Mouse (Mus musculus) liver, embryonic 11.5 days (tissue): ENCODE results near the gene Rag2. TPM values are rescaled to one million over a fixed set of nuclear protein-coding genes. Genes with fewer than 3 reads are reported as not detected.
A peak's percentile ranks its signal among the peaks of the same experiment; 100 is the strongest.

ENCODE experiments used
- ATAC-seq: fragments of 200-750 bp; cut with Nextera tagmentation; replicated peaks from 2 replicates; pipeline ENCODE4 v1.8.0; 2017; ENCODE audit warnings: moderate number of reproducible peaks, mild to moderate bottlenecking, moderate TSS enrichment, moderate library complexity; ENCODE audit not compliant: low FRiP score
- DNase-seq: peaks from one replicate; pipeline ENCODE4 v3.0.0-alpha.2; 2017; ENCODE audit warnings: low spot score
- H3K27ac ChIP-seq: fragments of 300-500 bp; sonication (generic); 2 replicates; pipeline ENCODE4 v1.5.1; 2014; ENCODE audit warnings: mild to moderate bottlenecking, low read depth, low read length, control low read depth
- H3K27me3 ChIP-seq: fragments of 300-500 bp; sonication (generic); replicated peaks from 2 replicates; pipeline ENCODE4 v1.6.1; 2014; ENCODE audit warnings: low read length, mixed read lengths; ENCODE audit not compliant: control insufficient read depth, insufficient read depth
- H3K36me3 ChIP-seq: fragments of 300-500 bp; sonication (generic); 2 replicates; pipeline ENCODE4 v1.6.1; 2014; ENCODE audit warnings: mild to moderate bottlenecking, low read length, moderate library complexity, mixed read lengths; ENCODE audit not compliant: control insufficient read depth, insufficient read depth
- H3K4me1 ChIP-seq: fragments of 300-500 bp; sonication (generic); replicated peaks from 2 replicates; pipeline ENCODE4 v1.6.1; 2014; ENCODE audit warnings: low read length, mixed read lengths; ENCODE audit not compliant: control insufficient read depth, insufficient read depth
- H3K4me2 ChIP-seq: fragments of 300-500 bp; sonication (generic); 2 replicates; pipeline ENCODE4 v1.6.1; 2014; ENCODE audit warnings: mild to moderate bottlenecking, control low read depth, moderate library complexity
- H3K4me3 ChIP-seq: fragments of 300-500 bp; sonication (generic); 2 replicates; pipeline ENCODE4 v1.5.1; 2014; ENCODE audit warnings: low read depth, low read length, control low read depth
- H3K9ac ChIP-seq: fragments of 300-500 bp; sonication (generic); 2 replicates; pipeline ENCODE4 v1.6.1; 2014; ENCODE audit warnings: low read depth, low read length, control low read depth
- H3K9me3 ChIP-seq: fragments of 300-500 bp; sonication (generic); 2 replicates; pipeline ENCODE4 v1.6.1; 2016; ENCODE audit warnings: low read length, inconsistent platforms, mixed read lengths; ENCODE audit not compliant: control insufficient read depth
- WGBS: fragments of 180-500 bp; shearing (Covaris S2); extraction: QIAGEN DNeasy Blood & Tissue Kit; methylation state at CpG from one replicate; pipeline ENCODE4 v1.1.7; 2014; 5-methylcytosine and 5-hydroxymethylcytosine counted together
- polyA plus RNA-seq: library from polyadenylated mRNA; unstranded; fragments of >200 nt; fragmentation: Nextera tagmentation; extraction: Ambion mirVana; gene quantifications from 2 replicates; pipeline ENCODE4 v1.2.1, GENCODE M21; 2014

Gene Rag2
- polyA plus RNA-seq, result 0.10 and 0.17 TPM in 2 replicates

DNA sequence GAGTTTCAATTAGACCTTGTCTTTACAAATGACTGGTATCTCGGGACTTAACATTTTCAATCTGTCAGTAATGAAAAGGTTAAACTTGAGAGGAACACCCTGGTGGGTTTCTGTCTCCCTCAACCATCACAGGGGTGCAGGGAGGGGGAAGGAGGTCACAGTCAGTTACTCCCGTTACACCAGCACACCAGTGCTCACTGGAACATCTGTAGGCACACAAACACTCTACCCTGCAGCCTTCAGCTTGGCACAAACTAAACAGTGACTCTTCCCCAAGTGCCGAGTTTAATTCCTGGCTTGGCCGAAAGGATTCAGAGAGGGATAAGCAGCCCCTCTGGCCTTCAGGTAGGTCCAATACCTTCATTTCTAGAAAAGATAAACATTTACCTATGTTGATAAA lies at the start of gene Rag2:
Gene Rag2, plus strand, starts transcription at position 193 of the 400 bp plus-strand sequence.
- Histone ChIP-seq H3K4me3 (no peak within 1 kb of the TSS), H3K27ac (no peak within 1 kb of the TSS), H3K36me3 (no peaks in the 10 kb centered on the region), H3K9me3 (no peaks in the 10 kb centered on the region), H3K4me1 (no peaks in the 10 kb centered on the region), H3K9ac (no peak within 1 kb of the TSS), H3K27me3 (no peaks in the 10 kb centered on the region), H3K4me2 (no peak within 1 kb of the TSS)
- ATAC-seq (no peak), DNase-seq (no peak)
- WGBS, result 61% methylated on average over 4 of the region's 4 CpGs

DNA sequence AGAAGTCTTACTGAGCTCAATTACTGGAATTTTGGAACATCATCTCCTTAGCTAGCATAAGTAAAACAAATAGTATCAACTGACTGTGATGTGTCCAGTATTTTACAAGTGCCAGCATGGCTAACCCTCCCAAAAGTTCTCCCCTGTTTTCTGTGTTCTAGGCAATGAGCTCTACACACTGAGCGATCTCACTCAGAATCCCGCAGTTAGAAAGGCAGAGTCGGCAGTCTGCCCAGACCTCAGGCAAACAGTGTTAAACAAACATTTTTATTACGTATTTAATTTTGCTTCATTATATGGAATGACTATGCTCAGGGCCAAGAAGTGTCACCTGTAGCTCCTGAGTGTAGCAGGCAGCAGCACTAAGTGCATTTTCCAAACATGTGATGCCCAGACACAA lies 47.3 kb upstream of the Rag2 start:
- ATAC-seq (no peak), DNase-seq (no peak)
- H3K27ac ChIP-seq, result no peak overlapping the region
- H3K4me2 ChIP-seq, result no peak overlapping the region
- H3K4me3 ChIP-seq, result no peak overlapping the region
- H3K4me1 ChIP-seq, result no peaks in the 10 kb centered on the region
- no peaks in the 10 kb centered on the region for H3K36me3 ChIP-seq
- H3K9ac ChIP-seq, result no peak overlapping the region
- H3K9me3 ChIP-seq, result no peaks in the 10 kb centered on the region
- WGBS, result 91% methylated on average over 4 of the region's 4 CpGs
- no peaks in the 10 kb centered on the region for H3K27me3 ChIP-seq

DNA sequence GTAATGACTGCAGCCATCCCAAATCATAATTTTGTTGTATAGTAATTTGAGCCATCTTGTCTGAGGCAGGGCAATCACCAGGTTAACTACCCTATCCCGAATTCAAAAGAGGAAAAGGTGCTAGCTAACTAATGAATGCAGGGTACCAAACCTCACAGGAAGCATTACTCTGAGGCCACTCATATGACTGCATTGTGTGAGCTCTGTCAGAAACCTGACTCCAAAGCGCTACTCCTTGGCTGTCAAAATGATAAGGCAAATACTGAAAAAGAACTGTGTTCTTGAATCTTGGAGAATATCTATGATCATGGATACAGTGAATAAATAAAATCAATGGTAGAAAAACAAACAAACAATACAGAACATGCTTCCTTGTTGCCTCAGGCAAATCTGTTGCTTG lies 44.5 kb upstream of the Rag2 start:
- Histone ChIP-seq H3K27me3 (no peaks in the 10 kb centered on the region), H3K27ac (no peak overlapping the region), H3K36me3 (no peaks in the 10 kb centered on the region), H3K4me3 (no peak overlapping the region), H3K9me3 (no peaks in the 10 kb centered on the region), H3K4me1 (no peaks in the 10 kb centered on the region), H3K4me2 (no peak overlapping the region), H3K9ac (no peak overlapping the region)
- WGBS, result 80% methylated on average over 2 of the region's 2 CpGs
- DNase-seq (no peak), ATAC-seq (no peak)

DNA sequence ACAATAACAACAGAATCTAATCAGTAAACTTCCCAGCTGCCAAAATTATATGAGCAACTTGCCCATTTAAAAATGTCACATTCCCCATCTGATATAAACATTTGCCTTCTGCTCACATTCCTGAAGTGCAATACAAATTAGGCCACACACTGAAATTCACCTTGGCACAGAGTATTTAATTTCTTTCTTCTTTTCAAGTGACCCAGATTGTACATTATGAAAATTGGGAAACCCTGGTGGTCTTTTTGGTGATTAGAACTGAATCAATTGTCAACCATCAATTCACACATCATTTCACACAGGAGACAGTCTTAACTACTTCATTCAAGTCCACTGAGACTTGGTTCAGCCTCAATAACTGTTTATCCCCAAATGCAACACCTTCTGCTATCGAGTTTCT lies 44.1 kb upstream of the Rag2 start:
- no peak overlapping the region for H3K9ac ChIP-seq
- no peak overlapping the region for H3K27ac ChIP-seq
- DNase-seq (no peak), ATAC-seq (no peak)
- H3K36me3 ChIP-seq, result no peaks in the 10 kb centered on the region
- H3K9me3 ChIP-seq, result no peaks in the 10 kb centered on the region
- H3K4me3 ChIP-seq, result no peak overlapping the region
- no peaks in the 10 kb centered on the region for H3K27me3 ChIP-seq
- no peaks in the 10 kb centered on the region for H3K4me1 ChIP-seq
- 76% methylated on average over 1 of the region's 1 CpGs for WGBS
- no peak overlapping the region for H3K4me2 ChIP-seq

DNA sequence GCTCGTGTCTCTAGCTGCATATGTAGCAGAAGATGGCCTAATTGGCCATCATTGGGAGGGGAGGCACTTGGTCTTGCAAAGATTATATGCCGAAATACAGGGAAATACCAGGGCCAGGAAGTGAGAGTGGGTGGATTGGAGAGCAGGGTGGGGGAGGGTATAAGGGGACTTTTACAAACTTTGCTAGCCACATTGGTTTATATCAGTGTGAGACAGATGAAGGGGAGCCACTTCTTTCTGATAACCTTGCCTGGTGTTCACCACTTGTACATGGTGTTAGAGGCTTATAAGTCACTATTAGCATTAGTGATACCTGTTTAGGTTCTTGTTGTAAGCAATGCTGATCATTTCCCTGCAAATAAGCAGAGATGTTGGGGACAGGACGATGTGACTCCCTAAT lies 43.5 kb upstream of the Rag2 start:
- Histone ChIP-seq H3K9me3 (no peaks in the 10 kb centered on the region), H3K27me3 (no peaks in the 10 kb centered on the region), H3K4me2 (no peak overlapping the region), H3K4me1 (no peaks in the 10 kb centered on the region), H3K27ac (no peak overlapping the region), H3K9ac (no peak overlapping the region), H3K36me3 (no peaks in the 10 kb centered on the region), H3K4me3 (no peak overlapping the region)
- ATAC-seq (peak; percentile 70), DNase-seq (no peak)
- 69% methylated on average over 3 of the region's 3 CpGs for whole genome bisulfite sequencing

DNA sequence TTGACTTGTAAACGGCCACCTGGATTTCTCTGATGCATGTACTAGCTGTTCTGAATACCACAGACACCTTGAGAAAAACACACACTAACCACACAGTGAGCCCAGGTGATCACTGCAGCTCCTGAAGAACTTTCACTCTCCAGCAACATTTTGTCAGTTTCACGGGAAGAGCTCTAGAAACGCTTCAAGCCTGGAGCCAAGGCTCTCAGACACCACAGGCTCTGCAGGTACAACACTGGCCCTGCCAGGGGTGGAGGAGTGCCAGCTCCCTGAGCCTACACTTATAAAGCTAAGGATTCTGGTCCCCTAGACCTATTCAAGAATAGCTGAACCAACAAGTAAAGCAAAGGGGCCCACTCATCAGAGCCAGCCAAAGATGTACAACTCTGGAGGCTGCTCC lies 43.1 kb upstream of the Rag2 start:
- no peaks in the 10 kb centered on the region for H3K36me3 ChIP-seq
- H3K4me2 ChIP-seq, result no peak overlapping the region
- H3K27ac ChIP-seq, result no peak overlapping the region
- H3K4me1 ChIP-seq, result no peaks in the 10 kb centered on the region
- H3K9ac ChIP-seq, result no peak overlapping the region
- 82% methylated on average over 3 of the region's 3 CpGs for WGBS
- no peaks in the 10 kb centered on the region for H3K27me3 ChIP-seq
- DNase-seq, result no peak
- no peak overlapping the region for H3K4me3 ChIP-seq
- no peak; the same call in 1 of the 2 replicates for ATAC-seq
- H3K9me3 ChIP-seq, result no peaks in the 10 kb centered on the region

DNA sequence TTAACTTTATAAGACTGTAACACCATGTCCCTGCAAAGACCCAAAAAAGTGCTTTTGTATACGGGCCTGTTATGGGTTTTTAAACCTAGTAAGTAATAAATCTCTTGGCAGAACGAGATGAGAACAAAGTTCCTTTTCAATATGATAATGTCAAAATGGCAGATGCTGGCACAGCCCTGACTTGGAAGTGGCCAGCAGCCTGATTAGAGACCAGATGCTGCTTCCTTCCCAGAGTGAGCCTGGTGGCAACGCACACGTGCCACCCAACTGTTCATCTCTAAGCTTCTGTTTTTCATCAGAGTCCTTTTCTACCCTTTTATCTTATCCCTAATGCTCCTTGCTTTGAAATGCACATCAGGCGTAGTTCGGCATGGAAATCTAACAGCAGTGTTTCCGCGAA lies 33.2 kb upstream of the Rag2 start:
- Histone ChIP-seq H3K27ac (no peak overlapping the region), H3K27me3 (no peaks in the 10 kb centered on the region), H3K9ac (no peak overlapping the region), H3K36me3 (no peaks in the 10 kb centered on the region), H3K4me3 (no peak overlapping the region), H3K4me2 (no peak overlapping the region), H3K4me1 (no peaks in the 10 kb centered on the region), H3K9me3 (no peaks in the 10 kb centered on the region)
- ATAC-seq, result no peak
- 67% methylated on average over 8 of the region's 8 CpGs for WGBS
- DNase-seq, result no peak

DNA sequence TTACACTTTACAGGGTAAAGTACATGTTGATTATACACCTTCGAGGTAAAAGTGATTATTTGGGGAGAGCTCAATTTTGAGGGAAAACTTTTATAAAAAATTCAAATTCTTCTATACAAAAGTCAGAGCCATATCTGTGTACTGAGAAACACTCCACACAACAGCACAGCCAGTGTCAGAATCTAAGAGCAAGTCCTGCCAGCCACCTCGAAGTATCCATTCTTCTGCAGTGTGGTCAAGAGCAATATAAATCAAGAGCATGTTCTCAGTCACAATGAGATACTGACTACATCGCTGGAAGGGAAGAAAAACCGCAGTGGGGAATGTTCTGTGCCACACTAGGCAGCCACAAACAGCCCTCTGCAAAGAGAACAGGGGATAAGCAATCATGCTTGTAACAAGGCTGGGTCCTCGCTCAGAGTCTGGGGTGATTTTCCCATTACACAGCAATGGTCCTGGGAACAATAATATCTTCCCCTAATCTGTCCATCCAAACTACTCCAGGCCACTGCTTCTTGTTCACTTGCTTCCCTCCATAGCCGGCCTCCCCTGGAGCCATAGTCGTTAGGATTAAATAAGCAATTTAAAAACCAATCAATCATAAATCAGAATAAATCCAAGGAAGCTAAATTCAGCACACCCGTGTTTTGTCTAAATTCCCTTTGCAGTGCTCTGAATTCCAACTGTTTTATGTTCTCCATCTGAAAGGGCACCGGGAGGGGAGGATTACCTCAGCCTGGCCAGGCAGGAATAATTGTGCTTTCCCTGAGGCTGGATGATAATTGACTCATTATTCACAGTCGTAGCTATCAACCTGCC lies 32.3 kb upstream of the Rag2 start:
- ATAC-seq, result no peak
- H3K27ac ChIP-seq, result no peak overlapping the region
- no peaks in the 10 kb centered on the region for H3K9me3 ChIP-seq
- no peak overlapping the region for H3K4me3 ChIP-seq
- no peak for DNase-seq
- WGBS, result 55% methylated on average over 10 of the region's 10 CpGs
- H3K9ac ChIP-seq, result no peak overlapping the region
- H3K36me3 ChIP-seq, result no peaks in the 10 kb centered on the region
- H3K4me1 ChIP-seq, result no peaks in the 10 kb centered on the region
- H3K27me3 ChIP-seq, result no peaks in the 10 kb centered on the region
- no peak overlapping the region for H3K4me2 ChIP-seq

DNA sequence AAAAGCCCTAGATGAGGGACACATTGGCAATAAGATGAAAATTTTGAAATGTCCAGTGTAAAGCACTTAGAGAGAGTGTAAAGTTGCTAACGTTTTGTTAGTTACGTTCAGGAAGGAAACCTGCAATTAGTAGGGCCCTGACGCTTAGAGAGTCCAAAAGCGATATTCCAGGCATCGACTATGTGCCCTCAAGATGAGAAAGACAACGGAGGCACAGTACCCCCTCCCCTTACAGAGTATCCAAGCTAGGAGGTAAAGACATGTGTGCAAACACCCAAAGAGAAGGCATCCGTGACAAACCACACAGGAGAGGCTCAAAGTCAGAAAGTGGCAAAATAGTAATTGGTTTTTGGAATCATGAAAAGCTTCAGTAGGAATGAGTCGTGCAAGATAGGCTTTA lies 31.6 kb upstream of the Rag2 start:
- H3K9me3 ChIP-seq, result no peaks in the 10 kb centered on the region
- DNase-seq (no peak), ATAC-seq (no peak)
- no peak overlapping the region for H3K4me2 ChIP-seq
- H3K36me3 ChIP-seq, result no peaks in the 10 kb centered on the region
- no peak overlapping the region for H3K9ac ChIP-seq
- no peaks in the 10 kb centered on the region for H3K27me3 ChIP-seq
- no peak overlapping the region for H3K27ac ChIP-seq
- no peak overlapping the region for H3K4me3 ChIP-seq
- no peaks in the 10 kb centered on the region for H3K4me1 ChIP-seq
- WGBS, result 69% methylated on average over 8 of the region's 8 CpGs
